Mouse (Mus musculus) liver, adult (tissue): ENCODE measurements around the gene 4930583I09Rik.

Experiments used
- GATA4 ChIP-seq: IDR thresholded peaks from 2 replicates; pipeline ENCODE4 v1.6.1; 2014; ENCODE audit warnings: mild to moderate bottlenecking, low read length; ENCODE audit not compliant: insufficient replicate concordance

4930583I09Rik gene

GRCm38 (mm10) chr17:64815806-64816205 is 20.1 kb downstream of the 4930583I09Rik start:
- TF ChIP-seq GATA4 = no peak

GRCm38 (mm10) chr17:64813568-64813967 is 22.3 kb downstream of the 4930583I09Rik start:
- TF ChIP-seq GATA4 = no peak

DNA sequence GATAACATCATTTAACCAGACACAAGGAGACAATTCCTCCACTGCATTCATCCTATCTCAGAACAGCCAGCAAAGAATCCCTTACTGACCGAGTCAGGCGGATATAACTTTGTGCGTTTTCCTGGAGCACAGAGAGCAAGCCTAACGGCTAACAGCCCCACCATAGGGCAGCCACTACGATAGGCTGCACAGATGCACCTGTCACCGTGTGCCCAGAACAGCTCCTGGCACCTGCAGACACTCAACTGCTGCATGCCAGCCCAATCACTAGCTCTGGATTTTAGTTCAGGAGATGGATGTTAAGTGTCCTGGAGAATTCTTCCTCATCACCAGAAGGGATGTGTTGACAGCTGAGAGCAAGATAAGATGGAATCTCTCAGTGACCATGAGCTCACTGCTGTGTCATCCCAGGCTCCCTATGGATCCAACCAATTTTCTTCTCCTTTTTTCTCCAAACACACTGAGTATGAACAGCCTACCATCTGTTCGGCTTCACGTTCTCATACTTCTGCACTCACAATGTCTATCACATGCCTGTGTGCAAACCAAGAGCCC is 29.8 kb downstream of the 4930583I09Rik start:
- no peak for TF ChIP-seq GATA4

GRCm38 (mm10) chr17:64804375-64805124 is 31.3 kb downstream of the 4930583I09Rik start:
- no peak for TF ChIP-seq GATA4

- TF ChIP-seq GATA4 = no peak
Observed at GRCm38 (mm10) chr17:64802956-64803275, 33.0 kb downstream of the 4930583I09Rik start.

- TF ChIP-seq GATA4 = no peak
Observed at GRCm38 (mm10) chr17:64802168-64802955, 33.5 kb downstream of the 4930583I09Rik start.

DNA sequence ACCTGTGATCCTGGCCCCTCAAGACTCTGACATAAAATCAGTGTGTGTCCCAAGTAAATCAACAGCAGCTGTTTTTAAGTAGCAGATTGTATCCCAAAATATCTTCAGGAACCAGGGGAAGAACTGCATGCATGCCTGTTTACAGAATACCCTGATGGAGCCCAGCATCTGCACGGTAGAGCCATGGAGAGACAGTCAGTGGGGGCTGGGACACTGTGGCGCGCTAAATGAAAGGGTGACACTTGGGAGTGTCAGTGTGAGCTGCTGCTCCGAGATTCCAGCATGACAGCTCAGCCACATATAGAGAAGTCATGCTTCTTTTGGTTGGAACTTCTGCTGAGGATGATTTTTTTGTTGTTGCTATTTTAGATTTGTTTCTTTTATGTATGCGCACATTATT is 43.2 kb downstream of the 4930583I09Rik start:
- TF ChIP-seq GATA4 = no peak

- no peak for TF ChIP-seq GATA4
Observed at GRCm38 (mm10) chr17:64792076-64792475, 43.8 kb downstream of the 4930583I09Rik start.

GRCm38 (mm10) chr17:64789175-64789574 is 46.7 kb downstream of the 4930583I09Rik start:
- TF ChIP-seq GATA4 = no peak

DNA sequence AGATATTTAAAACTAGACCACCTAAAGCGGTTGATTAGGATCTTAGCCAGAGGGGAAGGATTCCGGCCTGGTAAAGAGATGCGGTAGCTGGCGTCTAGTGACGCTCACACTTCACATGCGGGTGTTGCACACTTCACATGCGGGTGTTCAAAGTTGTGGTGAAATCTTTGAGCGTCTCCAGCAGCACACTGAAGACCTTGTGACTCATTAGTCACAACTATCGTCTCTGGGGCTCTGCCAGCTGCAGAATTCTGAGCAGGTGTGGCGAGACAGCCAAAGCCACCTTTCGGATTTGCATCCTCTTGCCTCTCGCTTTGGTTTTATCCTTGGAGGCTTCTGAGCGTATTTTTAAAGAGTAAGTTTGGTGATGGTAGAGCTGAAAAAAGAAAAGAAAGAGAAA is 47.6 kb downstream of the 4930583I09Rik start:
- no peak for TF ChIP-seq GATA4

- no peak for TF ChIP-seq GATA4
Observed at GRCm38 (mm10) chr17:64785961-64786360, 49.9 kb downstream of the 4930583I09Rik start.
